Mouse (Mus musculus) fibroblast of lung, adult 2 months (primary cell): ENCODE measurements around the gene Arv1.

Source experiments
- DNase-seq: peaks from one replicate; pipeline ENCODE4 v3.0.0-alpha.2; 2011; ENCODE audit warnings: low read depth

Gene Arv1

GRCm38 (mm10) chr8:124721862-124722515, at the start of gene Arv1, which contains the start of gene Ttc13:
TSS of gene Arv1 (plus strand) at chr8:124722139.
TSS of gene Ttc13 (minus strand) at chr8:124721983.
- DNase-seq: peak; percentile 95

GRCm38 (mm10) chr8:124672345-124672744, 49.6 kb upstream of the Arv1 start:
- DNase-seq: no peak

- DNase-seq: no peak
These were observed 45.3 kb upstream of the Arv1 start for GRCm38 (mm10) chr8:124676661-124677060.

GRCm38 (mm10) chr8:124677078-124677477, 44.9 kb upstream of the Arv1 start:
- no peak for DNase-seq

- DNase-seq: peak; percentile 73
These were observed 44.5 kb upstream of the Arv1 start for GRCm38 (mm10) chr8:124677486-124677885.

- no peak for DNase-seq
These were observed 43.7 kb upstream of the Arv1 start for GRCm38 (mm10) chr8:124678246-124678645.

GRCm38 (mm10) chr8:124681077-124681791, 40.7 kb upstream of the Arv1 start:
- no peak for DNase-seq

GRCm38 (mm10) chr8:124681792-124682157, 40.2 kb upstream of the Arv1 start:
- DNase-seq: no peak

- DNase-seq: no peak
These were observed 39.7 kb upstream of the Arv1 start for GRCm38 (mm10) chr8:124682218-124682617.

GRCm38 (mm10) chr8:124688899-124689298, 33.0 kb upstream of the Arv1 start:
- no peak for DNase-seq

GRCm38 (mm10) chr8:124691706-124692105, 30.2 kb upstream of the Arv1 start:
- no peak for DNase-seq

- DNase-seq: no peak
These were observed 26.4 kb upstream of the Arv1 start for GRCm38 (mm10) chr8:124695424-124696100.

GRCm38 (mm10) chr8:124700271-124700670, 21.7 kb upstream of the Arv1 start:
- no peak for DNase-seq

- DNase-seq: no peak
These were observed 20.9 kb upstream of the Arv1 start for GRCm38 (mm10) chr8:124701023-124701422.

- no peak for DNase-seq
These were observed 19.8 kb upstream of the Arv1 start for GRCm38 (mm10) chr8:124702183-124702582.

- DNase-seq: no peak
These were observed 18.4 kb upstream of the Arv1 start for GRCm38 (mm10) chr8:124703526-124703925.

GRCm38 (mm10) chr8:124704376-124704775, 17.6 kb upstream of the Arv1 start:
- no peak for DNase-seq

GRCm38 (mm10) chr8:124705823-124706222, 16.1 kb upstream of the Arv1 start:
- no peak for DNase-seq

GRCm38 (mm10) chr8:124713207-124713606, 8.7 kb upstream of the Arv1 start:
- no peak for DNase-seq

- DNase-seq: no peak
These were observed 6.2 kb upstream of the Arv1 start for GRCm38 (mm10) chr8:124715736-124716135.

GRCm38 (mm10) chr8:124720133-124720532, 1.8 kb upstream of the Arv1 start:
- no peak for DNase-seq

- no peak for DNase-seq
These were observed 739 bp upstream of the Arv1 start for GRCm38 (mm10) chr8:124720938-124721861.
